8 mouse cellular contexts compared by ENCODE assay signal in the genomic region with DNA sequence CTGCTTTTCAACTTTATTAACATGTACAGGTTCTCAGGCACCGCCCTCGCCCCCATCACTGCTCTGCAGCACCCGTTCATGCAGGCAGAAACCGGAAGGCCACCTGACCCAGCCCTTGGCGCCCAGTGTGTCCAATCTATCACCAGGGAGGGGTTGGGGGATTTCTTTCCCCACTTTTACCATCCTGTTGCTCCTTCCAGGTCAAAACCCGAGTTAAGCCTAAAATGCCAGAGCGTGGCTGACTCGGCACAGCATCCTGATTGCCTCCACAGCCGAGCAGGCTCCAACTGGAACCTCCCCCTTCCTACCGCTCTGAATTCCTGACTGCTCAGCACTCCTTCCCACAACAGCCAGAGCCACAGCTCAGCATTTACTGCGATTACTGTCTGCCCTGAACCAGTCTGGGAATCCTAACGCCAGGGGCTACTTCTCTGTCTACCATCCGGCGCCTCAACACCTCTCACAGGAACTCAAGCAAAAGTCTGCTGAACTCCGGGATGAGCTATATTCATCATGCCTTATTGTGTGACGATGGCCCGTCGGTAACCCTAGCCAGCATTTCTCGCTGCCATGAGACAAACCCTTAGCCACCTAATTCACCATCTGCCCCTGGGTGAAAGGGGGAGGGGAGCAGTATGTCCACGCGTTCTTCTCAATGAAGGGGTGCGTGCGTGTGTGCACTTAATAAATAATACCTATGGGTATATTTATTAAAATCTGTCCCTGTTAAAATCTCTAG. TPM values are rescaled to one million over a fixed set of nuclear protein-coding genes. Genes with fewer than 3 reads are reported as not detected.
DNase-seq lines count a peak whose midpoint lies in the region; ATAC-seq and TF ChIP-seq lines count a peak whose summit lies in the region.

No protein-coding gene starts in this region.

- peak overlapping the region; percentile 64 for H3K27ac ChIP-seq in heart, adult 2 months
- peak overlapping the region; percentile 78 for H3K27ac ChIP-seq in lung, embryonic 16.5 days (ENCODE audit: low read length)
- no peak overlapping the region for H3K27ac ChIP-seq in olfactory bulb, adult 2 months (ENCODE audit: insufficient read depth, low read depth, low read length)

- H3K4me2 ChIP-seq in lung, embryonic 16.5 days (ENCODE audit: low read depth, low read length), result peak overlapping the region; percentile 92

- no peak for TF ChIP-seq EP300 in heart, adult 2 months (IDR thresholded peaks at IDR 0.05; ENCODE audit: insufficient read depth, low read depth, low read length)

- H3K79me3 ChIP-seq in C2C12 (ENCODE audit: low read depth), result peaks cover 80% of the 10 kb centered on the region

- peak; percentile 46 for ATAC-seq in lung, embryonic 16.5 days (ENCODE audit: low read depth)

- no peaks in the 10 kb centered on the region for H3K27me3 ChIP-seq in C2C12 (ENCODE audit: control insufficient read depth, insufficient read depth, insufficient read length)
- H3K27me3 ChIP-seq in heart, adult 2 months (ENCODE audit: control insufficient read depth, insufficient read depth, low read length), result no peaks in the 10 kb centered on the region
- no peaks in the 10 kb centered on the region for H3K27me3 ChIP-seq in lung, embryonic 16.5 days (ENCODE audit: control insufficient read depth, insufficient read depth, low read depth, low read length)

- no peak for TF ChIP-seq CTCF in C2C12 (IDR thresholded peaks at IDR 0.05; ENCODE audit: control insufficient read depth, insufficient read depth, insufficient read length)
- TF ChIP-seq CTCF in heart, adult 2 months (IDR thresholded peaks at IDR 0.05), result no peak
- TF ChIP-seq CTCF in olfactory bulb, adult 2 months (IDR thresholded peaks at IDR 0.05; ENCODE audit: insufficient read depth, low read depth, low read length), result no peak

- DNase-seq in 3134 (ENCODE audit: extremely low read depth, insufficient read length, low spot score), result peak; percentile 71
- DNase-seq in embryo, embryonic 10.5 days (ENCODE audit: low spot score), result peak; percentile 80
- peak; percentile 61 to 64 for DNase-seq in heart, adult 2 months
- peak; percentile 74 for DNase-seq in kidney, adult 18-20 months
- DNase-seq in T-cell, adult 2 months (ENCODE audit: low spot score), result no peak

- intact Hi-C loops in heart, adult 2 months (cut with DNase I), result loop anchor here (5.0 kb wide), 2 partner anchors 37 to 118 kb away; no protein-coding TSS in a partner anchor

- H3K9me3 ChIP-seq in lung, embryonic 16.5 days (ENCODE audit: control insufficient read depth, low read length), result no peaks in the 10 kb centered on the region

- peak overlapping the region; percentile 3 for H3K9ac ChIP-seq in heart, adult 2 months (ENCODE audit: low read depth, low read length)
- peak overlapping the region; percentile 56 for H3K9ac ChIP-seq in lung, embryonic 16.5 days (ENCODE audit: low read length)

- 12% methylated on average over 23 of the region's 23 CpGs for WGBS in heart, adult 2 months
- 6% methylated on average over 23 of the region's 23 CpGs for WGBS in lung, embryonic 16.5 days
- 6% methylated on average over 23 of the region's 23 CpGs for WGBS in olfactory bulb, adult 2 months

- TF ChIP-seq POLR2A in heart, adult 2 months (IDR thresholded peaks at IDR 0.05; ENCODE audit: insufficient read depth, low read depth, low read length), result no peak
- TF ChIP-seq POLR2A in olfactory bulb, adult 2 months (IDR thresholded peaks at IDR 0.05; ENCODE audit: insufficient read depth, low read depth, low read length), result no peak

- peaks cover 87% of the 10 kb centered on the region for H3K79me2 ChIP-seq in C2C12 (ENCODE audit: control insufficient read depth, insufficient read depth)
- H3K79me2 ChIP-seq in heart, adult 2 months (replicated peaks; ENCODE audit: control insufficient read depth, insufficient read depth, low read length), result peaks cover 2% of the 10 kb centered on the region; the same call in 1 of the 2 replicates

- H3K4me3 ChIP-seq in C2C12 (ENCODE audit: insufficient read depth, poor library complexity, severe bottlenecking), result peak overlapping the region; percentile 26
- peak overlapping the region; percentile 45 for H3K4me3 ChIP-seq in heart, adult 2 months
- H3K4me3 ChIP-seq in lung, embryonic 16.5 days (ENCODE audit: low read length), result peak overlapping the region; percentile 84
- peak overlapping the region; percentile 47 for H3K4me3 ChIP-seq in olfactory bulb, adult 2 months (ENCODE audit: insufficient read depth, low read depth, low read length)

- peaks cover 16% of the 10 kb centered on the region for H3K36me3 ChIP-seq in C2C12 (ENCODE audit: control insufficient read depth, insufficient read depth)
- H3K36me3 ChIP-seq in heart, adult 2 months (ENCODE audit: control insufficient read depth, insufficient read depth, low read length), result no peaks in the 10 kb centered on the region
- H3K36me3 ChIP-seq in lung, embryonic 16.5 days (ENCODE audit: control insufficient read depth, insufficient read depth, low read length), result no peaks in the 10 kb centered on the region

- H3K4me1 ChIP-seq in heart, adult 2 months (ENCODE audit: control insufficient read depth, insufficient read depth, low read length), result peaks cover 4% of the 10 kb centered on the region
- peaks cover 46% of the 10 kb centered on the region for H3K4me1 ChIP-seq in lung, embryonic 16.5 days (replicated peaks; ENCODE audit: control insufficient read depth, insufficient read depth, low read length)
- H3K4me1 ChIP-seq in olfactory bulb, adult 2 months (ENCODE audit: control insufficient read depth, insufficient read depth, low read length), result peaks cover 16% of the 10 kb centered on the region

- H3ac ChIP-seq in C2C12 (ENCODE audit: control insufficient read depth, insufficient read length, low read depth), result peak overlapping the region; percentile 49

TF ChIP-seq in C2C12, 6 proteins besides CTCF, POLR2A, EP300 and RAD21:
- no peak for TF ChIP-seq MYOD1 (IDR thresholded peaks at IDR 0.05; ENCODE audit: control insufficient read depth, insufficient read length, low read depth)
- TF ChIP-seq MYOG (IDR thresholded peaks at IDR 0.05; ENCODE audit: control insufficient read depth, extremely low read depth, insufficient read length), result no peak
- no peak for TF ChIP-seq FOSL1 (IDR thresholded peaks at IDR 0.05; ENCODE audit: insufficient read depth, low read length, poor library complexity, severe bottlenecking)
- no peak for TF ChIP-seq USF1 (IDR thresholded peaks at IDR 0.05; ENCODE audit: low read depth)
- TF ChIP-seq MAX (IDR thresholded peaks at IDR 0.05), result no peak
- TF ChIP-seq CEBPB (IDR thresholded peaks at IDR 0.05; ENCODE audit: low read depth), result no peak
TF ChIP-seq in C2C12: peak in this region for 0.

RNA-seq across cellular contexts. Expression of a gene that starts 3.6 kb away (rescaled TPM):
- polyA plus RNA-seq in C2C12 (2012; fragmentation: generic; extraction: Trizol), result 78.7 TPM
- 10 to 100 TPM; 33.4 to 35.7 TPM for total RNA-seq in heart, adult 2 months (2021)
- 24.2 TPM in 2 replicates for polyA plus RNA-seq in heart, adult 2 months (2012; rRNA removed)
- polyA plus RNA-seq in lung, embryonic 16.5 days (2015; fragmentation: Nextera tagmentation; extraction: Ambion mirVana), result 154 and 168 TPM in 2 replicates
- 664 TPM in 1 of 2 replicates, not detected in the other for polyA plus RNA-seq in olfactory bulb, adult 2 months (2012; ENCODE audit: insufficient read depth, insufficient read length, low replicate concordance, missing spikeins)

Comparison
In these comparisons a context has a peak if more than half of its experiments do, and no peak if none do; other contexts are left out.
1. H3K4me3 ChIP-seq: peak in every context shown above with its lines; median percentile 84 in lung, embryonic 16.5 days; 47 in olfactory bulb, adult 2 months; 45 in heart, adult 2 months; 26 in C2C12.